Mouse (Mus musculus): ENCODE data around the gene Tekt4.

- TF ChIP-seq CTCF (IDR thresholded peaks at IDR 0.05; ENCODE audit: low read depth), result no peak
- no peak for TF ChIP-seq EP300 (optimal IDR thresholded peaks at IDR 0.05)
These were observed 49.1 kb upstream of the Tekt4 start for GRCm38 (mm10) chr17:25405224-25405895.

All from stomach, postnatal 0 days (tissue).